Mouse (Mus musculus) CH12.LX (cell line): ENCODE measurements around the gene Gm13285.
A peak's percentile ranks its signal among the peaks of the same experiment; 100 is the strongest.
"Not testable (repeated sequence)": the region's sequence is repeated elsewhere in the genome, so short reads cannot be mapped to it uniquely, and the experiment has no call there.

Experiments
- CTCF ChIP-seq, 2 experiments: IDR thresholded peaks in 1 of 2; conservative IDR thresholded peaks in 1 of 2; 2 replicates each; pipeline ENCODE4 v1.5.1; 2011 to 2012; ENCODE audit warnings: low read depth in 2 of 2, low read length in 2 of 2, improper control_type of control experiment in 1 of 2, inconsistent platforms in 1 of 2, mild to moderate bottlenecking in 1 of 2, moderate library complexity in 1 of 2
- E2F4 ChIP-seq: IDR thresholded peaks from 2 replicates; pipeline ENCODE4 v1.6.1; 2011; ENCODE audit warnings: low read depth, low read length, improper control_type of control experiment; ENCODE audit not compliant: insufficient replicate concordance
- EP300 ChIP-seq: IDR thresholded peaks from 2 replicates; pipeline ENCODE4 v1.6.1; 2011; ENCODE audit warnings: low read length, improper control_type of control experiment
- ETS1 ChIP-seq: conservative IDR thresholded peaks from 2 replicates; pipeline ENCODE4 v1.6.1; 2012; ENCODE audit warnings: low read depth, mild to moderate bottlenecking, inconsistent platforms, low read length, improper control_type of control experiment, moderate library complexity
- JUND ChIP-seq: conservative IDR thresholded peaks from 2 replicates; pipeline ENCODE4 v1.6.1; 2011; ENCODE audit warnings: low read depth, low read length, improper control_type of control experiment
- MAFK ChIP-seq: IDR thresholded peaks from 2 replicates; pipeline ENCODE4 v1.6.1; 2011; ENCODE audit warnings: low read length, improper control_type of control experiment; ENCODE audit not compliant: insufficient replicate concordance
- NELFE ChIP-seq: IDR thresholded peaks from 2 replicates; pipeline ENCODE4 v1.6.1; 2011; ENCODE audit warnings: low read depth, low read length, improper control_type of control experiment
- RAD21 ChIP-seq: IDR thresholded peaks from 2 replicates; pipeline ENCODE4 v1.6.1; 2011; ENCODE audit warnings: low read depth, mild to moderate bottlenecking, low read length, improper control_type of control experiment, moderate library complexity
- RCOR1 ChIP-seq: conservative IDR thresholded peaks from 2 replicates; pipeline ENCODE4 v1.6.1; 2012; ENCODE audit warnings: low read depth, mild to moderate bottlenecking, inconsistent platforms, low read length, improper control_type of control experiment
- SIN3A ChIP-seq: IDR thresholded peaks from 2 replicates; pipeline ENCODE4 v1.6.1; 2012; ENCODE audit warnings: low read length, improper control_type of control experiment, inconsistent platforms
- SMC3 ChIP-seq: IDR thresholded peaks from 2 replicates; pipeline ENCODE4 v1.6.1; 2011; ENCODE audit warnings: low read depth, low read length, improper control_type of control experiment
- USF1 ChIP-seq: IDR thresholded peaks from 2 replicates; pipeline ENCODE4 v1.6.1; 2014; ENCODE audit warnings: low read depth, mild to moderate bottlenecking, inconsistent platforms, low read length, improper control_type of control experiment
- ZC3H11A ChIP-seq: IDR thresholded peaks from 2 replicates; pipeline ENCODE4 v1.6.1; 2012; ENCODE audit warnings: low read depth, mild to moderate bottlenecking, inconsistent platforms, low read length, improper control_type of control experiment

DNA sequence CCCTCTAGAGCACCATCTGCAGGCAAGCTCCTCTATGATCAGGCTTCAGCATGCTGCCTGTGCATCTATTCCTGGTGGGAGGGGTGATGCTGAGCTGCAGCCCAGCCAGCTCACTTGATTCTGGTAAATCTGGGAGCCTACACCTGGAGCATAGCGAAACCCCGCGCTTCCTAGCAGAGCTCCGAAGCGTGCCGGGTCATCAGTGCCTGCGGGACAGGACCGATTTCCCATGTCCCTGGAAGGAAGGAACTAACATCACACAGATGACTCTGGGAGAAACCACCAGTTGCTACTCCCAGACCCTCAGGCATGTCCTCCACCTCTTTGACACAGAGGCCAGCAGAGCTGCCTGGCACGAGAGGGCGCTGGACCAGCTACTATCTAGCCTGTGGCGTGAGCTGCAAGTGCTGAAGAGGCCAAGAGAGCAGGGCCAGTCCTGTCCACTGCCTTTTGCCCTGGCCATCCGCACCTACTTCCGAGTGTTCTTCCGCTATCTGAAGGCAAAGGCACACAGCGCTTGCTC lies 44.6 kb upstream of the Gm13285 start, which contains the start of gene Gm13271:
- TF ChIP-seq CTCF (conservative IDR thresholded peaks at IDR 0.05 in 1 of 2, IDR thresholded peaks at IDR 0.05 in 1 of 2; ENCODE audit: low read depth in 2 of 2, low read length in 2 of 2) (peak in 1 of 2 experiments; percentile 29; a peak in 2 of 4 replicates), SMC3 (peak; percentile 6; the same call in 1 of the 2 replicates)
- not testable (repeated sequence) for TF ChIP-seq NELFE, E2F4, JUND, ETS1, EP300, ZC3H11A, USF1, RAD21, MAFK, RCOR1, SIN3A
